Mouse (Mus musculus): ENCODE data around the gene Epb41l4b. TPM values are rescaled to one million over a fixed set of nuclear protein-coding genes. Genes with fewer than 3 reads are reported as not detected.
A peak's percentile ranks its signal among the peaks of the same experiment; 100 is the strongest.

Gene Epb41l4b
- total RNA-seq, 2 experiments from 2014 or later, result 1.9 to 2.2 TPM

GRCm38 (mm10) chr4:57156549-57157169 lies 13.4 kb upstream of the Epb41l4b start:
- no peak for DNase-seq
- intact Hi-C loops (cut with DNase I), result no loop called here

GRCm38 (mm10) chr4:57153838-57154237 lies 10.6 kb upstream of the Epb41l4b start:
- intact Hi-C loops (cut with DNase I), result no loop called here
- no peak for DNase-seq

- intact Hi-C loops (cut with DNase I), result no loop called here
- peak; percentile 44 to 47 for DNase-seq
These were observed 10.0 kb upstream of the Epb41l4b start for GRCm38 (mm10) chr4:57153068-57153835.

DNA sequence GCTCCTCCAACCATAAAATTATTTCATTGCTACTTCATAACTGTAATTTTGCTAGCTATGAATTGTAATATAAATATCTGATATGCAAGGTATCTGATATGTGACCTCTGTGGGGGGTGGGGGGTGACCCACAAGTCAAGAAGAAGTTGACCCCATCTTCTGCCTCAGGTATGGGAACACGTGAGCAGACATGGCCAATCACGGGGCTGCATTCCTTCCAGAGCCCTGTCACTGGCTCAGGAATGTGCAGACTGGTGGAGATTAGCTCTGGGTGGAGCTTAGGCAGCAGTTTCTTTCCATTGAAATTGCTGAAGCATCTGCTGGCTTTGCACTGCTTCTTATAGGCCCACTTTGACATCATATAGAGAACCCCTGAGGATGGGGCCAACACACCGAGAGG lies 4.9 kb upstream of the Epb41l4b start:
- no peak for DNase-seq
- intact Hi-C loops (cut with DNase I), result no loop called here

- intact Hi-C loops (cut with DNase I), result loop anchor here (2.0 to 5.0 kb wide), 2 partner anchors 78 to 125 kb away; no protein-coding TSS in a partner anchor
- DNase-seq, result no peak
These were observed 737 bp downstream of the Epb41l4b start for GRCm38 (mm10) chr4:57142374-57143025.

DNA sequence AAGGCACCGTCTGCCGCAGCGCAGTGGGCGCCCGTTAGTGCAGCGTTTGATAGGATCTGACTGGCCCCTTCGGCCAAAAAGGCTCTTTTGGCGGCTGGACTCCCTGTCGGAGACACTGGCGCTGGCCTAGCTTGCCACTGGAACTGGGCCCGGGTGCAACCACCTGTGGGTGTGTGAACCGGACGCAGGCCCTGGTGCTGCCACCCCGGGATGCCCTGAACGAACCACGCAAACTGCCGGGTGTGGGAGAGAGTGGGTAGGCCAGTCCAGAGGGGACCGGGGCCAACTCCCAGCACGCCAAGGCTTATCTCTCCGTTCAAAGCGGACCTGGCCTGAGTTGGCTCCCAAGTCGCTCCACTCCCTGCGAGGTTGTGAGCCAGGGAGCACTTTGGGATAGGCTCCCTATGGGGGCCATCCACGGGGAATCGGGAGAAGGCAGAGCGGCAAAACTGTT lies 1.3 kb downstream of the Epb41l4b start:
- DNase-seq, result no peak
- intact Hi-C loops (cut with DNase I), result loop anchor here (2.0 to 5.0 kb wide), 2 partner anchors 77 to 125 kb away; no protein-coding TSS in a partner anchor

GRCm38 (mm10) chr4:57140992-57141717 lies 2.1 kb downstream of the Epb41l4b start:
- DNase-seq, result no peak
- intact Hi-C loops (cut with DNase I), result loop anchor here (5.0 kb wide), 1 partner anchor 124 kb away; no protein-coding TSS in a partner anchor

DNA sequence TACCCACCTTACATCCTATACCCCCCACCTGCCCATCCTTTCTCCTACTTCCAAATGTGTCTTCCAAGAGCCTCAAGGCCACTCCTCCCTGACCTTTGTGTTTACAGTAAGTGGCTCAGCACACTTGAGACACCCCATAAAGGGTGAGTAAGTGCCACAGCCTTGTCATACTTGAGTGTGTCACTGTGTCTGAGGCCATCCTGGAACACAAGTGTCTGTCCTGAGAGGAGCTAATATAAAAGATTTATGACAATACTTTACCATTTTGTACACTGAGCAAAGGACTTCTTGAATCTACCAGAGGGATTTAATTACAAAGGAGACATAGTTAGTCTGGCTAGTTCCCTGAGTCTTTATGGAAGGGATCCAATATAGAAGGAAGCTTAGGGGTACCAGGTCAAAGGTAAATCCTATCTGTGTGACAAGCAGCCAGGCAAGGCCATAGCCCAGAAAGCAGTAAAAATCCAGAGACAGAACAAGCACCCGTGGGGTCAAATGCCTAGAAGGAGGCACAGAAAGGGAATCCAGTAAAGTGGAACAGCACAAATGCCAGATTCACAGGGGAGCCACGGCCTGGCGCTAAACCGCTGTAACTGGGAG lies 2.9 kb downstream of the Epb41l4b start:
- no peak for DNase-seq
- intact Hi-C loops (cut with DNase I), result loop anchor here (5.0 kb wide), 1 partner anchor 123 kb away; no protein-coding TSS in a partner anchor

DNA sequence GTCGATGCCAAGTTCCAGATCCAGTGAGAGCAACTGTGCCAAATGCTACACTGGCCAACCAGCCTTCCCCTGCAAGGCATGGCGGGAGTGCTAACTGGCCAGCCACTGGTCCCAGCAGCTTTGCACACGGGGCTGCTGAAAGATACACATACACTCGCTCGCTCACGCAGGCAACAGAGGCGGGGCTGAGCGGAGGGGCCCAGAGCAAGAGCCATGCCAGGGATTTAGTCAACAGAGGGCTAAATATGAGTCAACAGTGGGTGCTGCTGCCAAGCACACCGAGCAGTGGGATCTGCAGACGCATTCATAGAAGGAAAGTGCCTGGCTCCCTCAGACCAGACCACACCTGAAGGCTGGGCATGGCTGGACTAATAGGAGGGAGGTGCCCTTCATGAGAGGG lies 3.8 kb downstream of the Epb41l4b start:
- peak in 1 of 2 experiments; percentile 32 for DNase-seq
- intact Hi-C loops (cut with DNase I), result loop anchor here (5.0 kb wide), 1 partner anchor 133 kb away; no protein-coding TSS in a partner anchor

- no peak for DNase-seq
- intact Hi-C loops (cut with DNase I), result loop anchor here (5.0 kb wide), 1 partner anchor 134 kb away; no protein-coding TSS in a partner anchor
These were observed 5.2 kb downstream of the Epb41l4b start for GRCm38 (mm10) chr4:57138093-57138440.

DNA sequence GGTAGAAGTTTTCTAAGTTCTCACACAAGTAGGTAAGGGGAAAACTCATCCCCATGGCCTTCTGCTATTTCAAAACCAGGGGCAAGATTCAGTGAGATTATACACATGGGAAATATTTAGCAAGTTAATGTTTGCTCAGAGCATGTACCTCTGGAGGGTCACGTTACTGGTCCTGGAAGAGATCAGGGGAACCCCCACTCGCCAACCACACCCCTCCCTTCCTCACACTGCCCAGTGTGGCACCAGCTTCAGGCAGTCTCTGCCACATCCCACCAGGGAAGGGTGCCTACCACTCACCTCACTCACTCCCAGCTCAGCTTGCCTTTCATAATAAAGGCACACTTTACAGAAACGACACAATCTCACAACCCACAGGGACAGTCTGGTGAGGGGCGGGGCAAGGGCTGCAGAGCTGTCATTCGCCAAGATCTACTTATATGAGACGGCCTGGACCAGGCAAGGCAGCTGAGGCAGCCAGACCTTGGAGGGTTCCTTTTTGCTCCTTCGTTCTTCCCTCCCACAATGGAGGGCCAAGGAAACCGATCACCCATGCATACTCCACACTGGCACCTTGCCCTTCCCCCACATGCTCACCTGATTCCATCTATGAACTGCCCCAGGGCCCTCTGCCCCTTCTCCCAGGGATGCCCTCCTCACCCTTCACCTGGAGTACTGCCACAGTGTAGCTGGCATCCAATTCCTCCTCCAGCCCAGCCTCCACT lies 5.7 kb downstream of the Epb41l4b start:
- intact Hi-C loops (cut with DNase I), result loop anchor here (2.0 to 5.0 kb wide), 2 partner anchors 15 to 135 kb away; no protein-coding TSS in a partner anchor
- DNase-seq, result no peak

GRCm38 (mm10) chr4:57135431-57135830 lies 7.8 kb downstream of the Epb41l4b start:
- intact Hi-C loops (cut with DNase I), result loop anchor here (5.0 kb wide), 1 partner anchor 137 kb away; no protein-coding TSS in a partner anchor
- DNase-seq, result no peak

DNA sequence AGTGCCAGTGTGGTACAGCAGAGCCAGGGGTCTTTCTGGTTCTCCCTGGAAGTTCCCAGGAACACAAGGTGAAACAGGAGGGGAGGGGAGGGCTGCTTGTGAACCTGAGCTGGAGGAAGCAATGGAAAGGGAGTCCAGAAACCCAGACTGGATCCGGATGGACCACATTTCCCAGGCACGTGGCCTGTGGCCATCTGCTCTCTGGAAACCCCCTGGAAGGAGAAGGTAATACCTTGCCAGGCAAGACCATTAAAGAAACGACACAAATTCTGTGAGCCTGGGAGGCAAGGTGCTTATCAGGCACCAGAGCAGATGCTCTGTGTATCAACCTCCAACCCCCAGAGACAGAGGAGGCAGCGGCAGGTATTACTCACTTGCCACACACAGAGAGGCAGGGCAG lies 8.7 kb downstream of the Epb41l4b start:
- intact Hi-C loops (cut with DNase I), result no loop called here
- no peak for DNase-seq

DNA sequence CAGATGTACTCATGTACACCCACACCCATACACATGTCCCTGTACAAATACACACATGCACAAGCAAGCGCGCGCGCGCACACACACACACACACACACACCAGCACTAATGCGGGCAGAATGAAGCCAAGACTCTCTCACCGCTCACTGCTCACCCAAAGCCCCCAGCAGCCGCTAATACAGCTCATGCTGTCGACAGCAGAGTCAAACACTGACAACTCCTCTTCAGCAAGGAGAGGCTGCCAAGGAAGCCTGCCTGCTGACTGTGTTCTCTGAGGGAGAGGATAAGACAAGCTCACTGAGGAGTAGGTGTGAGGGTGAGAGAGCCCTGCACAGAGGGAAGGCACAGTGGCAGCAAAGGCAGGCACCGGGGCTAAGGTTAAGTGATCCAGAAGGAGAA lies 11.4 kb downstream of the Epb41l4b start:
- no peak for DNase-seq
- intact Hi-C loops (cut with DNase I), result no loop called here

DNA sequence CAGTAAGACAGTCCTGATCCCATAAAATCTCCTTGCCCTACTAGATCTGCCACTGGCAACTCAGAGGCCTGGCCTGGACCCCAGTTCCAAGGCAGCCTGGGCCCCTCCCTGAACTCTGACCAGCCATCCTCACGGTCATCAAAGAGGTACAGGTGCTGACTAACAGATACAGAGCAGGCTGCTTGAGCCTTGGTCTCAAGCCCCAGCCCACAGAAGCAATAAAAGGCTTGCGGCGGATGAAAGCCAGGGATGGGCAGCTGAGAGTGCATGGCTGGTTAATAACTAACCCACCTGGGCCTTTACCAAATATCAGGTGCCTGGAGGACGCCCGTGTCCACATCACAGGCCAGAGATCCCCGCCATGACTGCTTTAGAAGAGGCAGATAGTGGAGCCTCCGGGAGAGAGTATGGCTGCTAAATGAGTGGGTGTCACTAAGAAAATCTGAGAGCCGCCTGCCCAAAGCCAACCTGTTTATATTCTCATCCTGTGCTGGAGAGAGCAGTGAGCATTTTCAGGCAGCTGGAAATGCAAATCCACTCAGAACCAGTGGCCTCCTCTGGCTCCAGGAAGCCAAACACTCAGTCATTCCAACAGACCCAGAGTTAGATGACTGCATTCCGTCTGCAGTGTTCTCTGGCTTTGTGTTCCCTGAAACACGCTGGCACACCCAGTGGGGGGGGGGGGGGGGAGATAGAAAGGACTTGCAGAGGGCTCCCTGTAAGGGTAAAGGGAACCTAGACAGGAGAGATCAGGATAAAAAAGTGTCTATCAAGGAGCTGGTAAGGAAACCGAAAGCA lies 13.3 kb downstream of the Epb41l4b start:
- no peak for DNase-seq
- intact Hi-C loops (cut with DNase I), result no loop called here

DNA sequence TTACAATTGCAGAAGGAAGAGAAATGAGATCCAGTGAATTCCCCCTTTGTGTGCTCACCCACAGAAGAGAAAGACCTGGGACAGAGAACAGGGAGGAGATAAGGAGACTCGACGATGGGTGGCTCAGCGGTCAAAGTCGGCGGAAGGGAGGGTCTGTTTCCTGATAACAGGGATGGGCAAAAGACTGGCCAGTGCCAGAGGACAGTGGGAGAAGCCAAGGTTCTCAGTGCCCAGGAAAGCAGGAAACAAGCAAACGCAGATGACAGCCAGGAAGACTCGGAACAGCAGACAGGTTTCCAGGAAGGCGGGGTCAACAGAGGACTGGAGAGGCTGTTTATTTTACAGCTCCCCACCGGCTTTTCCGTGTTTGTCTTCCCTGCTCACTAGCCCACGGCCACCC lies 20.2 kb downstream of the Epb41l4b start:
- intact Hi-C loops (cut with DNase I), result loop anchor here (2.0 to 5.0 kb wide), 2 partner anchors 14 to 149 kb away; no protein-coding TSS in a partner anchor
- DNase-seq, result no peak

DNA sequence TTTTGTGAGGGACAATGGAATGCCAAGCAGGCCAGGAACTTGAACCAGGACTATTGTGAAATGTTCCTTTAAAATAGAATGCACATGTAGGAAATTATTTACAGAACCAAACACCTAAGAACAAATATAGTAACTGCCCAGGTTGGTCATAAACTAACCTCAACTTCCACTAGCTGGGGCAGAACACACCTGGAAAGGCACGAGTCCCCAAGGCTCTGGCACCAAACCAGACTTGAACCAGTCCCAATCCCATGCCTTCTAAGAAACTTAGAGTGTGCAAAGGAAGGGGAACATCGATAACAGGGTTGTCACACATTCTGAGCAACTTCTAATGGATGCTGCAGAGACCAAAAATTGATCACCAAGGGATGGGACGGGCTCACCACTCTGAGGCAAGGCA lies 21.1 kb downstream of the Epb41l4b start:
- DNase-seq, result no peak
- intact Hi-C loops (cut with DNase I), result loop anchor here (2.0 to 5.0 kb wide), 2 partner anchors 15 to 150 kb away; no protein-coding TSS in a partner anchor

DNA sequence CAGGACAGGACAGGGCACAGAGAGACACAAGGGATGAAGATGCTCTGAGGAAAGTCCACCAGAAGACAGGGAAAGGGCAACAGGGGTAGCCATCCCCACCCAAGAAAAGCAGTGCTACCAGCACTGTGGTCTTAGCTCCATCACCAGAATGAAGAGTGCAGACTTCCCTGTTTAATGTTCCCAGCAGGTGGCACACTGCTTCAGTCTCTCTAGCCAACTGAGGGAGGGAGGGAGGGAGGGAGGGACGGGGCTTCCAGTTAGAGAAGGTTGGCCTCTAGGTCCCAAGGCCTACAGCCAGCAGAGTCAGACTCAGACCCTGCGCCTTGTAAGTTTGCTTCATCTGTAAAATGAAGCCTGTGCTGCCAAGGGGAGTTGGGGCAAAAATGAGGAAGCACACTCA lies 22.7 kb downstream of the Epb41l4b start:
- intact Hi-C loops (cut with DNase I), result loop anchor here (5.0 kb wide), 1 partner anchor 152 kb away; no protein-coding TSS in a partner anchor
- DNase-seq, result no peak
